Mouse (Mus musculus): ENCODE results near the gene Neil1.

The Neil1 gene

DNA sequence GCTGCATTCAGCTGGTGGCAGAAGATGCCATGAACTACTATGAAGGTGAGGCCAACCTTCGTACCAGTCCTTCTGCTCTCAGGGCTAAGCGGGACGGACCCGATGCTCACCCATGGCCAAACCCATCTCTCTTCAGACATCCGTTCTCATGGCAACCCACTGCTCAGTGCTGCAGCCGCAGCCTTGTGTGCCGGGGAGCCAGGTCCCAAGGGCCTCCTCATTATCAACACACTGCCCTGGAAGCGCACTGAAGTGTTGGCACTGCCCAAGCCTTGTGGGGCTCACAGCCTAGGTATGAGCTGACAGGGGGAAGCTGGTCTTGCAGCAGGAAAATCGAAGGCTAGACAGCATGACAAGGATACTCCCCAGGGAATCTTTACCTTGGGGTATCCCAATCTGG, 9.0 kb downstream of the Neil1 start:
- DNase-seq (ENCODE audit: low spot score) = no peak

DNA sequence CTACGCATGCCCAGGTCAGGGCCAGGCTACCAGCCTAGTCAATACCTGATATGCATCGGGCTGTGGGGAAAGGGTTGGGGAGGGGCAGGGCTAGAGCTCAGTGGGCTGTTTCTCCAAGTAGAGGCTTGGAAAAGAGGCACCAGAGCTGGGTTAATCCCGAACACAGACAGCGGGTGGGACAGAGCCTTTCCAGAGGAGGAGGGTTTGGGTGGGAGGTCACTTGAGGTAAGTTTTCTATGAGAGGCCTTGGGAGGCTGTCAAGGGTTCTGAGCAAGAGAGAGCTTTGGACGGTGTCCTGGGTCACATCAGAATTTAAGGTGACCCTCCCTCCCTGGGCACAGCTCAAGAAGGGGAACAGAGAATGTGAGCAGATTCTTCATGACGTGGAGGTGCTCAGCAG, 9.6 kb downstream of the Neil1 start:
- no peak for DNase-seq (ENCODE audit: low spot score)

DNA sequence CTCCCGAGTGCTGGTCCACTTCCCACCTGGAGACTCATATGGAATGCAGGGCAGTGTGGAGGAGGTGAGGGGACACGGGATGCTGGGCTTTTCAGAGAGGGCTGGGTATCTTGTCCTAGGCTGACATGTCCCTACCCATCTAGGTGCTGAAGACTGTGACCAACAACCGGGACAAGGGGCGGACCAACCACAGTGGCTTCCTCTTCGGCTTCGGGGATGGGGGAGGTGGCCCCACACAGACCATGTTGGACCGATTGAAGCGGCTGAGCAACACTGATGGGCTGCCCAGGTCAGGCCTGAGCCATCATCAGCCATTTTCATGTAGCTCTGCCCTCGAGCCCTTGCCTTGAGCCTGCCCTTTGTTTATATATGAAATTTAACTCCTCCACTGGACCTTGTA, 10.3 kb downstream of the Neil1 start:
- no peak for DNase-seq (ENCODE audit: low spot score)

DNA sequence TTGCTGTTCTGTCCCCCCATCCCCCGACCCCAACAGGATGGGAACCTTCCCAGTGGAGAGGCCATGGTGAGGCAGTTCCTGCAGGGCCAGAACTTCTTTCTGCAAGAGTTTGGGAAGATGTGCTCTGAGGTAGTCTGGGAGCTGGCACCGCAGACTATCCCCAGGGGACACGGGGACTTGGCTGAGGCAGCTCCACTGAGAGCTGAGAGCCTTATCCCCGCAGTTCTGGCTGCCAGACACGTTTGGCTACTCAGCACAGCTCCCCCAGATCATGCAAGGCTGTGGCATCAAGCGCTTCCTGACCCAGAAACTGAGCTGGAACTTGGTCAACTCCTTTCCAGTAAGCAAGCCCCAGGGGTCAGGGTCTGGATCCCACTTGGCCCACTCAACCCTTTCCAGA, 10.9 kb downstream of the Neil1 start:
- no peak for DNase-seq (ENCODE audit: low spot score)

DNA sequence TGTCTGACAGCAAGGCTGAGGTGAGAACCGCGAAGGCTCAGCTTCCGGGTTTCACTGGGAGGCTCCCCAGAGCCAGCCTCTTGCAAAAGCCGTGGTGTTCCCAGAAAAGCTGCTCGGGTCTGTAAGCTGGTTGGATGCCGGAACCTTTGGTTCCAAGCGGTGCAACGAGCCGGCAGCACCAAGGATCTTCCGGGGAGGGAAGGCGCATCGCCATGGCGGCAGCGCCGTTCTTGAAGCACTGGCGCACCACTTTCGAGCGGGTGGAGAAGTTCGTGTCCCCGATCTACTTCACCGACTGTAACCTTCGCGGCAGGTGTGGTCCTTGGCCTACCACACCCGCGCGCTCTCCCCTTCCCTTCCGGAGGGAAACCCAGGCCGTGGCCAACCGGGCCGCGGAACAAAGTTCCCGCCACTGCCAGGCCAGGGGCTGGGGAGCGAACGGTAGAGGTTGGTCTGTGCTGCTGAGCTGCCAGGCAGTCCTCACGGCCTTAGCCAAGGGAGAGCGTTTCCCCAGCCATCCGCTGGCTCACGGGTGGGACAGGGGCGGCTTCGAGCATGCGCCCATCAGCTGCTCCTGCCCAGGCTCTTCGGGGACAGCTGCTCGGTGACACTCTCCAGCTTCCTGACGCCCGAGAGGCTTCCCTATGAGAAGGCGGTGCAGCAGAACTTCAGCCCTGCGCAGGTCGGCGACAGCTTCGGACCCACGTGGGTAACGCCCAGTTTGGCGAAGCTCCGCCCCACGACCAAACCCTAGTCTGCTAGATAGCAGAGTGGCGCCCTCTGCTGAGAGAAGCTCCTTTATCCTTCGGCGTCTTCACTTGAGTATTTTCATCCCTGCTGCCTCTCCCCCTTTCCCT, 17.3 kb downstream of the Neil1 start, which contains the start of gene Man2c1:
Gene Man2c1 (plus strand): TSS at position 114 of the 857 bp plus-strand sequence.
- DNase-seq (ENCODE audit: low spot score) = peak; percentile 98

DNA sequence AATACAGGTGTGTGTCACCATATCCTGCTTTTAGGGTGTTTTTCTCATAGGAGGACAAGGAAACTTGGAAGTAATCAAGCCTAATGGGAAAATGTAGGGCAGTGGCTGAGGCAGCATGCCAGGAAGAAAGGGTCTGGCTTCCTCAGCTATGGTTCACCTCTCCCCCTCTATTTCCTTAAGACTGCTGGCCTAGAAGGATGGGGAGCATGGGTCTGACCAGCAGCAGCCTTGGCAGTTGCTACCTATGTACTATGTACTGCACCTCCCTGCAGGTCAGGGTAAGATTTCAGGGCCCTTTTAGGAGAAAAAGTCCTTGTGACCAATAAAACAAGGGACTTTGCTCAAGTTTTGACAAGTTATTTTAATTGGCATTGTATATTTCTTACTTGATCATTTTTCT, 18.5 kb downstream of the Neil1 start:
- DNase-seq (ENCODE audit: low spot score) = no peak

DNA sequence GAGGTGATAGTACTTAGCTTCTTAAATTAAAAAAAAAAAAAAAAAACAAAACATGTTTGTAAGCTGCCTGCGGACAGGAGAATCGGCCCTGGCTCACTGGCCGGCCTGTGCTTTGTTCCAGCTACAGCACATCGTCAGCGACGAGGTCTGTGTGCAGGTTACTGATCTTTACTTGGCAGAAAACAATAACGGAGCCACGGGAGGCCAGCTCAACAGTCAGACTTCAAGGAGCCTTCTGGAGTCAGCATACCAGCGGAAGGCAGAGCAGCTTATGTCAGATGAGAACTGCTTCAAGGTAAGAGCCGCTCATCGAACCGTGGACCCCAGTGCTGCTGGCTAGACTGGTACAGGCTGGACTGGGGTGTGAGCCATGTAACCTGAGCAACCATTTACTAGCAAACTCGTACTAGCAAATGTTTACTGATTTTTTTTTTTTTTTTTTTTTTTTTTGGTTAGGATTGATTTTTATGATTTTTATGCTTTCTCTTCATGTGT, 30.8 kb downstream of the Neil1 start:
- no peak for DNase-seq (ENCODE audit: low spot score)
